Mouse (Mus musculus) limb, embryonic 14.5 days (tissue): ENCODE data around the gene Nod1. TPM values are rescaled to one million over a fixed set of nuclear protein-coding genes. Genes with fewer than 3 reads are reported as not detected.

Source experiments
- ATAC-seq: fragments of 200-750 bp; cut with Nextera tagmentation; 2 replicates; pipeline ENCODE4 v1.8.0; 2017; ENCODE audit warnings: low read depth, moderate number of reproducible peaks, moderate TSS enrichment; ENCODE audit not compliant: low FRiP score
- DNase-seq: peaks from one replicate; pipeline ENCODE4 v3.0.0-alpha.2; 2015; ENCODE audit warnings: low spot score
- H3K27ac ChIP-seq: fragments of 300-500 bp; sonication (generic); replicated peaks from 2 replicates; pipeline ENCODE4 v1.5.1; 2014; ENCODE audit warnings: low read depth, mild to moderate bottlenecking, low read length, moderate library complexity, mixed read lengths
- H3K27me3 ChIP-seq: fragments of 300-500 bp; sonication (generic); 2 replicates; pipeline ENCODE4 v1.6.1; 2014; ENCODE audit warnings: low read length, mixed read lengths; ENCODE audit not compliant: control insufficient read depth, insufficient read depth
- H3K36me3 ChIP-seq: fragments of 300-500 bp; sonication (generic); 2 replicates; pipeline ENCODE4 v1.6.1; 2014; ENCODE audit warnings: mild to moderate bottlenecking, low read length, moderate library complexity, mixed read lengths; ENCODE audit not compliant: control insufficient read depth, insufficient read depth
- H3K4me1 ChIP-seq: fragments of 300-500 bp; sonication (generic); 2 replicates; pipeline ENCODE4 v1.6.1; 2014; ENCODE audit warnings: antibody characterized with exemption, low read length, mixed read lengths; ENCODE audit not compliant: control insufficient read depth, insufficient read depth
- H3K4me2 ChIP-seq: fragments of 300-500 bp; sonication (generic); replicated peaks from 2 replicates; pipeline ENCODE4 v1.6.1; 2014; ENCODE audit warnings: low read depth, mild to moderate bottlenecking, low read length, moderate library complexity; ENCODE audit not compliant: severe bottlenecking
- H3K4me3 ChIP-seq: fragments of 300-500 bp; sonication (generic); replicated peaks from 2 replicates; pipeline ENCODE4 v1.5.1; 2014; ENCODE audit warnings: low read length
- H3K9ac ChIP-seq: fragments of 300-500 bp; sonication (generic); 2 replicates; pipeline ENCODE4 v1.6.1; 2014; ENCODE audit warnings: mild to moderate bottlenecking, low read depth, low read length, moderate library complexity; ENCODE audit not compliant: severe bottlenecking
- H3K9me3 ChIP-seq: fragments of 300-500 bp; sonication (generic); 2 replicates; pipeline ENCODE4 v1.6.1; 2016; ENCODE audit warnings: low read length; ENCODE audit not compliant: control insufficient read depth
- POLR2A ChIP-seq: fragments of 200-500 bp; IDR thresholded peaks from 2 replicates; pipeline ENCODE4 v1.8.0; 2012; ENCODE audit warnings: inconsistent platforms, mild to moderate bottlenecking, moderate library complexity, borderline replicate concordance; ENCODE audit not compliant: insufficient read depth, insufficient read length; ENCODE audit errors: extremely low read depth
- WGBS: fragments of 180-500 bp; shearing (Covaris S2); extraction: QIAGEN DNeasy Blood & Tissue Kit; methylation state at CpG from one replicate; pipeline ENCODE4 v1.1.7; 2014; 5-methylcytosine and 5-hydroxymethylcytosine counted together
- polyA plus RNA-seq, 2 experiments: library from polyadenylated mRNA; depleted of rRNA in 1 of 2; stranded (reverse) in 1 of 2; unstranded in 1 of 2; fragments of >200 nt; fragmentation: Nextera tagmentation in 1 of 2; extraction: Ambion mirVana in 1 of 2; gene quantifications; 2 replicates each; pipeline versions ENCODE4 v1.2.1 to v1.2.3; 2012 to 2014

Gene Nod1
- polyA plus RNA-seq, 2 experiments: 7.4 to 13.1 TPM

DNA sequence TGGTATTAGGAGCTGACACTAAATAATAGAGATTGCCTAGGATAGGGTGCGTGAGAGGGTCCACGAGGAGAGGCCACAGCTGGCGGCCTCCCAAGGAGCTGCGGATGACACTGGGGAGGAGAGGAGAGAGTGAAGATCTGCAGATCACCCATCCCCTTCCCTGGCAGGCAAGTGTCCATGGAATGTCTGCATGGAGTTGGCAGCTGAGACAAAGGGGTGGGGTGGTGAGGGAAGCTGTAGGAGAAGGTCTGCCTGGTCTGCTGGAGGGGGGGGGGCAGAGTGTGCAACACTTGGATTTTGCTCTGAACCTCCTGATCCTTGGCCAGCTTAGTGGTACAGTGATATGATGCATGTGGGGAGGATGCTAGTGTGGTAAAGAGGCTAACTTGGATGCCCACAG is 57.4 kb downstream of the Nod1 start:
- Histone ChIP-seq H3K9me3 (no peaks in the 10 kb centered on the region), H3K4me1 (no peaks in the 10 kb centered on the region), H3K9ac (no peak overlapping the region), H3K27ac (no peak overlapping the region), H3K4me2 (no peak overlapping the region), H3K36me3 (no peaks in the 10 kb centered on the region), H3K27me3 (no peaks in the 10 kb centered on the region), H3K4me3 (no peak overlapping the region)
- DNase-seq (no peak), ATAC-seq (no peak)
- WGBS: 83% methylated on average over 4 of the region's 4 CpGs
- TF ChIP-seq POLR2A: no peak

DNA sequence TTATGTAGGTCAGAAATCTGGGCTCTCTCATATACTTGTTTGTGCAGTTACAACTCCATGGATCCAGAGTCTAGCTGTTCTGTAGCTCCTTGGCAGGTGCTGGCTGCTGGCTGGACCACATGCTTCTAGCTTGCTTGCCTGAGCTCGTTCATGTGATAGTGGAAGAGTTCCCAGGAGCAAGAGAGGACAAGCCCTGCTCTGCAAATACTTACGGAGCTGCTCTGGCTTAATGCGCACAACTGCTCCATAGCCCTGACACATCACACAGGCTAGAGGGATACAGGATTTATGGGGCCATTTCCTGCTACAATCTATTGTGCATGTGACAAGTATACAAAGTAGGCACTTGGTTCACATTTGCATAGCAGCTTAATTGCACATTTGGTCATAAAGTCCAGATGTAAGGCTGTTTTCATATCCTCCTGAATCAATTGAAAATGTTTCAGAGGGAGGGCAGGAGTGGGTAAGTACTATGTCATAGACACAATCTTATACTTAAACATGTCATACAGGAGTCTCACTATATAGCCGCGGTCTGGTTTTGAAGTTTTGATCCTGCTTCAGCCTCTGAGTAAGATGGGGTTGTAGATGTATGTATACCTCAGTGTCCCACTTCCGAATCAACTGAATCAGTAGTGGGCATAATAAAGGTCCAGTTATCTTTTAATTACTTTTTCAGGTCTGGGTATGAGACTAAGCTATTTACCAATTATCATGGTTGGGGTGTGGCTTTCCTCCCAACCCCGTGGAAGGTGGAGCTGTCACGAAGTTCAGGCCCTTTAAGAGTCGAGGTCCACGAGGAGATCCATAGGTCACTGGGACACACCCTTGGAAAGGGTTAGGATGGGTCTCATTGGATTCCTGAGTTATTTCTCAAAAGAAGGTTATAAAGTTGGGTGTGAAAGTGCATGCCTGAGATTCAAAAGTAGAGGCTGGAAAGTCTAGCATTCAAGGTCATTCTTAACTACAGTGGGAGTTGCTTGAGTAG is 66.1 kb downstream of the Nod1 start:
- ATAC-seq: no peak
- no peaks in the 10 kb centered on the region for H3K4me1 ChIP-seq
- 78% methylated on average over 10 of the region's 10 CpGs for WGBS
- H3K9me3 ChIP-seq: no peaks in the 10 kb centered on the region
- TF ChIP-seq POLR2A: no peak
- H3K9ac ChIP-seq: no peak overlapping the region
- no peaks in the 10 kb centered on the region for H3K27me3 ChIP-seq
- no peak overlapping the region for H3K4me2 ChIP-seq
- H3K27ac ChIP-seq: no peak overlapping the region
- H3K36me3 ChIP-seq: no peaks in the 10 kb centered on the region
- no peak overlapping the region for H3K4me3 ChIP-seq
- DNase-seq: peak; percentile 11

DNA sequence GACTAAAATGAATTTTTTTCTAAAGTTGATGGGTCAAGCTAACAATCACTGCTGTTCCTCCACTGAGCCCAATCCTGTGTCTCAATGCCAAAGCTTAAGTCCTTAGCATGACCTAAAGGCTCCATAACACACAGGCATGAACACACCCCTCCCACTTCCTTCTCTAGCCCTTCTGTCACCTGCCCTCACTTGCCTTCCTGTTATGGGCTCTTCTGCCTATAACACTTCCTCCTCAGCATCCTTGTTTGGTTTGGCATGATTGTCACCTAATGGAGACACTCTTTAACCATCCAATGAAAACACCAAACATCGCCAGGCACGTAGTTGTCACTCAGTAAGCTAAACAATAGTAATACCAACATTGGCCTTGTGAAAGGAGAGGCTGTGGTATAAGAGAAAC is 69.9 kb downstream of the Nod1 start:
- no peak overlapping the region for H3K9ac ChIP-seq

DNA sequence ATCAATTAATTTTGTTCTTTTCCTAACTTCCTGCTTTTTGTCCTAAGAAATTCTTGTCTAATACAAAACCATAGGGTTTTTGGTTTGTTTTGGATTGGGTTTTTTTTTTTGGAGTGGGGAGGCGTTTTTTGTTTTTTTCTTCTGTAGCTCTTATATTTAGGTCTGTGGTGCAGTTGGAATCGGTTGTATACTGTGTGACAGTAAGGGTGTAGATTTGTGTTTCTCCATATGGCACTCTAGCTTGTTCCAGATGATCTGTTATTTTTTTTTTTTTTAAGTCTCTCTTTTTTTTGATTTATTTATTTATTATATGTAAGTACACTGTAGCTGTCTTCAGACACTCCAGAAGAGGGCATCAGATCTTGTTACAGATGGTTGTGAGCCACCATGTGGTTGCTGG is 72.2 kb downstream of the Nod1 start:
- TF ChIP-seq POLR2A: no peak
- Histone ChIP-seq H3K4me3 (no peak overlapping the region), H3K27ac (no peak overlapping the region), H3K4me1 (no peaks in the 10 kb centered on the region), H3K36me3 (no peaks in the 10 kb centered on the region), H3K27me3 (no peaks in the 10 kb centered on the region), H3K9ac (no peak overlapping the region), H3K4me2 (no peak overlapping the region), H3K9me3 (no peaks in the 10 kb centered on the region)
- no peak for ATAC-seq
- 77% methylated on average over 2 of the region's 2 CpGs for WGBS
- DNase-seq: no peak

More for the DNA sequence above, 69.9 kb downstream of the Nod1 start:
- no peak for TF ChIP-seq POLR2A
- 98% methylated on average over 2 of the region's 2 CpGs for WGBS
- Histone ChIP-seq H3K9me3 (no peaks in the 10 kb centered on the region), H3K4me3 (no peak overlapping the region), H3K27ac (no peak overlapping the region), H3K27me3 (no peaks in the 10 kb centered on the region), H3K4me2 (no peak overlapping the region), H3K36me3 (no peaks in the 10 kb centered on the region), H3K4me1 (no peaks in the 10 kb centered on the region)
- no peak for DNase-seq
- ATAC-seq: no peak

DNA sequence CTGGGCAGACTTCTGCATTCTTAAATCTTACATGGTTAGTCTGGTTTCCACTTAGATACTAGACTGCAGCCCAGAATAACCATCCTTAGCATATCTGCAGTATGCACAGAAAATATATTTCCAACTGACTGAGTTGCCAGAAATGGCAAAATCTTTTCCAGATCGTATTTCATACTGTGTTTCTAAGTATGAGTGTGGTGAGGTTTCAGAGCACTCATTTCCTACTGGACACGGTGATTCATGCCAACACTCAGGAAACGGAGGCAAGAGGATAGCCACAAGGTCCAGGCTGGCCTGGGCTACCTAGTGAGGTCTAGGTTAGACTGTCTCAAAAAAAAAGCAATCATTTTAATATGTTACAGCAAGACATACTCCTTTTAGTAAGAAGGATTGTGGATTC is 81.0 kb downstream of the Nod1 start:
- WGBS: 74% methylated on average over 3 of the region's 3 CpGs
- Histone ChIP-seq H3K36me3 (no peaks in the 10 kb centered on the region; the same call in 1 of the 2 replicates), H3K27ac (no peak overlapping the region), H3K4me2 (no peak overlapping the region), H3K9ac (no peak overlapping the region), H3K9me3 (no peaks in the 10 kb centered on the region), H3K4me3 (no peak overlapping the region), H3K27me3 (no peaks in the 10 kb centered on the region), H3K4me1 (0 out of 2 replicates have a peak, but pooled peaks cover under 1% of the 10 kb centered on the region)
- ATAC-seq (no peak), DNase-seq (no peak)
- TF ChIP-seq POLR2A: no peak
